Mouse (Mus musculus) c-Kit-positive CD71-negative TER-119-negative erythroid progenitor cells, embryonic 14.5 days (primary cell): ENCODE results near the gene Hsp90b1.
"Not testable (repeated sequence)": the region's sequence is repeated elsewhere in the genome, so short reads cannot be mapped to it uniquely, and the experiment has no call there.

Source experiments
- DNase-seq: peaks from one replicate; pipeline ENCODE4 v3.0.0-alpha.2; 2013; ENCODE audit warnings: low read depth

Hsp90b1 gene

DNA sequence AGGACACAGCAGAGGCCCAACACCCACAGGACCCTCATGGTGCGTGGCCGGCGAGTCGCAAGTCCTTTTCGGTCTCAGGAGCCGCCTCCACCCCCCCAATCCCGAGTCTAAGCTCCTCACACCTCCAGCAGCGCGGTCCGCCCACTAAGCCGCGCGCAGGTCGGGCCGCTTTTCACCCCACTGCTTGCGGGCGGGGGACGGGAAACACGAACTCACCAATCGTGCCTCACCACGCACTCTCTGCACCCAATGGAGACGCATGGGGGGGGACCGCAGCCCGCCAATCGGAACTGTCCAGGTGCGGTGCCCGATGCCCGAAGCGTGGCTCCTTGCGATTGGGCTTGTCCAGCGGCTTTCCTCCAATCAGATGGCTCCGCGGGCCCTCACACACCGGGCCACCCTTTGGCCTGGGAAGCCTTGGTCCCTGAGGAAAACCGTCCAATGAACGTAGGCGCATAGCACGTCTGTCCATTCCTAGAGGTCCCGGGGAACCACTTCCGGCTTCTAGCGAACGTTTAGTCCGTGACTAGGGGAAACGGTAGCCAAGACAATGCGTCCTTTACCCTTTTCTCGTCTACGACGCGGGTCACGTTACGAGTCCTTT is at the start of gene Hsp90b1, which contains the start of gene Ttc41:
Hsp90b1 (minus strand) TSS at position 192 of the 604 bp plus-strand sequence.
Ttc41 (plus strand) TSS at position 494 of the 604 bp plus-strand sequence.
- DNase-seq, result peak; percentile 95

DNA sequence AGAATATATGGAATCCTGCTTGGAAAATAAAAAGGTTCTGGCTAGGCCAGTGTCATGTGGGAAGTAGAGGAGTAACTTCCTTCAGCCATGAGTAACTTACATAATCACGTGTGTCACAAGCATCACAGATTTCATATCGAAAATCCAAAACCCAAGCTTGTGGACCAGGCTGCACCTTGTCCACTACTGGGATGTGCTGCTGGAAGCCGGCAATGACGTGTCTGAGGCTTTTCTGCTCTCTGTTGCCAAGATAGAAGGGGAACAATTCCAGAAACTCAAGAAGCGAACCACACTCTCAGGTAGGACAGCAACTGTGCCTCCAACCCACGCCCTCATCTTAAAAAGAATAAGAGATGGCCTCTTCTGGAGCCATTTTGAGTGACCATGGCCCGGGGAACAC is 39.0 kb upstream of the Hsp90b1 start:
- DNase-seq, result no peak

DNA sequence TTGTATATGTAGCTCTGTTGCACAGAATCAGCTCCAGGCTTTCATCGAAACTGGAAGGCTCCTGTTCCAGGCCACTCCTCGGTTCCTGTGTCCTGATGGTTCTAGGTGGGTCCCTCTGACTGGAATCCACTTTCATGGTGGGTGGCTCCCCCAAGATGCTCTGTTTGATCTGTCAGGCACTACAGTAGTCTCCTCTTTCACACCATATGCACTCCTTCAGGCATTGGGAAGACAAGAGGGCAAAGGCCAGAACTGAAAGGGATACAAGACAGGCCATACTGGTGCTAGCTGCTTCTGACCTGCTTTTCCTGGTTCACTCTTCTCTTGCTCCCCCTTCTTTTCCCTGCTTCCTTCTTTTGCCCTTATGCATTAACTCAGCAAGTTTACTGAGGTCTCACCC is 37.6 kb upstream of the Hsp90b1 start:
- no peak for DNase-seq

DNA sequence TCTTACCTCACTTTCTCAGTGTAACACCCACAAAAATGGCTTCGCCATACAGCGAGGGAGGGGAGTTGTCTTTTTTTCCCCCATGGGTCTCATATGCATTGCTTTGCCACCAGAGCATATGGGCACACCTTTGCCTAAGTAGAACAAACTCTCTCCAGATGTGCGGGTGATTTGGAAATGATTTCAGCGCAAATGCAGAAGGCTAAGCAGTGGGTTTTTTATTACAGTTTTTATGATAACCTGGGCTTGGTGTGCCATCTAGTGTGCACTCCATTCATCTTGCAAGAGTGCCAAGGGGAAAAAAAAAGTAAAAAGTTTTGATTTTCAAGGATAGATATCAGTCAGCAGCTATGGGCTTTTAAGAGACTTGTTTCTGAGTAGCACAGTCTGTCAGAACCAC is 29.7 kb upstream of the Hsp90b1 start:
- DNase-seq, result no peak

DNA sequence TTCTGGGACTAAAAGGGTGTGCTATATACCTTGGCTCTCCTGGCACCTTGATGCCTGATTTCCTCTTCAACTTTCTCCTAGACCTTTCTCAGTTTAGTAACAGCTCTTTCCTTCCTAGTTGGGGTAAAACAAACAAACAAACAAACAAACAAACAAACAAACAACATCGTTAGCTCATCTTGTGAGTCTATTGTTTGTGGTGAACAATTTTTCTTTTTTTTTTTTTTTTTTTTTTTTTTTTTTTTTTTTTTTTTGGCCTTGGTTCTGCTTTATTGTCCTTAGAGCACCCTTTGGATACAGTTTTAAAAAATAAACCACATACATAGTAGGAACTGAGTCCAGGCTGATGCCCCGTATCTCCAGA is 26.2 kb upstream of the Hsp90b1 start:
- DNase-seq, result no peak

- DNase-seq, result peak; percentile 88
Observed at GRCm38 (mm10) chr10:86730823-86731499, 25.7 kb upstream of the Hsp90b1 start.

DNA sequence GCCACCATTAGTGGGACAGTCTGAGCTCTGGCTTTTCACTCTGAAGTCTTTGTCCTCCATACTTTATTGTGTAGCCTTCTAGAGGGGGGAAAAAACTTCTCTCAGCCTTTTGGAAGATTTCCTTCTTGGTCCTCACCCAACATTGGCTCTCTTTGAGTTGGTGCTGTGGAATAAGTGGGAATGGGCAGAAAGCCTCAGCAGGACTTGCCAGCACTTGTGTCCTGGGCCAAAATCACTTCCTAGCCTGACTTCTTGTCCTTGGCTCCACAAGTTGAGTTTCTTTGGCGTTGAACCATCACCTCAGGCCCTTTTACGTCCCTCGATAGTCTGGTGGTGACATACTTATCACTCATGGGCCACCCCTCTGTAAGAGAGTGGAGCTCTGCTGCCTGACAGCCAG is 22.9 kb upstream of the Hsp90b1 start:
- no peak for DNase-seq

DNA sequence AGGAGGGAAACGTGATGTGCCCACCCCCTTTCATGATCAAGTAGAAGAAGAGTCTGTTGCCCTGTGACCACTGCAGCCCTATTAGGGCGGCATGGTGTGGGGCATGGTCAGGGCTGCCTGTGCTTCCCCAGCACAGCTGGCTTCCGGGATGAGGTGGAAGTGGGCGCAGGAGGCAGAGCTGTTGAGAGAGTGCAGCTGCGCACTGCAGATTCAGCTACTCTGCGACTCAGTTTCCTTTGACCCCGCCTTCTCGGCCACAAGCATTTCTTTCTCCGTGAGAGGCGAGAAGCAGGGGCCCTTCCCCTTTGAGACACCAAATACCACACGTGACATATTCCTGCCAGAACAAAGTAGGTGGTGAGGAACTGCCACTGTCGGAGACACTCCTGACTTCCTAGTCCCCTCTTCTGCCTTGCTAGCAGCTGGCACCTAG is 22.3 kb upstream of the Hsp90b1 start:
- DNase-seq, result peak; percentile 74

GRCm38 (mm10) chr10:86712156-86712555 is 6.8 kb upstream of the Hsp90b1 start:
- no peak for DNase-seq

DNA sequence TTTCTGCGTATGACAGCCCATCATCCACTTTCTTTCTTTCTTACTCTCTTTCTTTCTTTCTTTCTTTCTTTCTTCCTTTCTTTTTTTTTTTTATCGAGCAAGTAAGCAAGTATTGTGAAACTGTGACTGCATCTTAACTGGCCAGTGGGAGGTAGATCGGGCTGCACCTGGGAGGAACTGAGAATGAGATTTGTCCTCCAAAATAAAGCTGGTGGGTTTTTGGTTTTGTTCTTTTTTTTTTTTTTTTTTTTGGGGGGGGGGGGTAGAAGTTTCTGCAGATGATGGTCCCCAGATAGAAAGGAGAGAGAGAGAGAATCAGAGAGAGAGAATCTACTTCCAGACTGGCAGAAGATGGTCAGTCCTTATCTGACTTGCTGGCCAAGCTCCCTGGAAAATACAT is 1.8 kb upstream of the Hsp90b1 start:
- DNase-seq, result no peak

GRCm38 (mm10) chr10:86705922-86706752 is 828 bp upstream of the Hsp90b1 start:
- DNase-seq, result peak; percentile 58

- DNase-seq, result no peak
Observed at GRCm38 (mm10) chr10:86704589-86705191, 619 bp downstream of the Hsp90b1 start.

DNA sequence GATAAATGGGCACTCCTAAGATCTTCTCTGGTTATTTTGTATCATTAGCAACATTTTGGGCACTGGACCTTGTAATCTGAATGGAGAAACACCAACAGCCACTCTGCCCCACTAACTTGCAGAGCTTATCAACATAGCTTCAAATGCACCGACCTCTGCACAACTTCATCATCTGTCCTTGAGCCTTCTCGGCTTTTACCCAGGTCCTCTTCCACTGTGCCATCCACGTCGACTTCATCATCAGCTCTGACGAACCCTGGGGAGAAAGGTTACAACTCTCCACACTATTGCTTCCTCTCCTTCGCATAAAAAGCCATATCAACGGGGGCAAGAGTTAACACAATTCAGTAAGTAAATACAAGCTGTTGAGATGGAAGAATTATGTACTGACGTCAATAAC is 1.2 kb downstream of the Hsp90b1 start:
- DNase-seq, result no peak

GRCm38 (mm10) chr10:86703375-86703774 is 1.9 kb downstream of the Hsp90b1 start:
- no peak for DNase-seq

- DNase-seq, result no peak
Observed at GRCm38 (mm10) chr10:86702312-86702920, 2.9 kb downstream of the Hsp90b1 start.

GRCm38 (mm10) chr10:86700973-86701372 is 4.3 kb downstream of the Hsp90b1 start:
- DNase-seq, result no peak

DNA sequence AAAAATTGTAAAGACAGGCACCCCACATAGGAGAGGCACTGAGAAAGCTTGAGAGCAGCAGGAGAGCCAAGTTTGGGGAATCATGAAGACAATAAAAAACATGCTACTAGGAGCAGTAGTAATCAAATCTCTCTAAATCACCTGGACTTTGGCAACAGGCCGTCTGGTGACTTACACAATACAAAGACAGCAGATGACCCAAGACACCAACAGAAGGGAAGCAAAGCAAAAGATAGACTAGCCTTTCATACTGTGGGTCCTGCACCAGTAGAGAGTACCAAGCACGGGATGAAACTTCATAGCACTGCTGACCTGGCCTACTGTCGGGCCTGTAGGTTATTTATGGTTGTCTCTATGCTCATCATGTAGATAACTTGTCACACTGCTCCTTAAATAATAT is 5.1 kb downstream of the Hsp90b1 start:
- DNase-seq, result no peak

GRCm38 (mm10) chr10:86686017-86686360 is 19.3 kb downstream of the Hsp90b1 start:
- DNase-seq, result not testable (repeated sequence)

- peak; percentile 64 for DNase-seq
Observed at GRCm38 (mm10) chr10:86685179-86686016, 19.9 kb downstream of the Hsp90b1 start.

GRCm38 (mm10) chr10:86684797-86685178 is 20.5 kb downstream of the Hsp90b1 start:
- DNase-seq, result not testable (repeated sequence)

- not testable (repeated sequence) for DNase-seq
Observed at GRCm38 (mm10) chr10:86670550-86670949, 34.8 kb downstream of the Hsp90b1 start.
